Mouse (Mus musculus): Measurements from ENCODE around the gene Dram2.

- no peak for TF ChIP-seq TAL1 (IDR thresholded peaks at IDR 0.05; ENCODE audit: low read length)
- no peak for TF ChIP-seq GATA1 (IDR thresholded peaks at IDR 0.05; ENCODE audit: low read length)
Measured at GRCm38 (mm10) chr3:106565876-106566275, 18.3 kb downstream of the Dram2 start.

Measured in erythroblast, embryonic 14.5 days (primary cell).